23 mouse cellular contexts compared by ENCODE assay signal in genomic region chr10:128390366-128390765, GRCm38 (mm10). TPM values are rescaled to one million over a fixed set of nuclear protein-coding genes. Genes with fewer than 3 reads are reported as not detected.
DNase-seq lines count a peak whose midpoint lies in the region; ATAC-seq lines count a peak whose summit lies in the region.
"Had no signal": no experiment of that assay in that cellular context is flagged by ENCODE, and none has a peak within 500 bp of the region (broad histone marks: within the 10 kb centered on the region; RNA-seq: fewer than 3 reads in every experiment).

No protein-coding gene starts in this region.

- DNase-seq in ovary, adult 18-20 months (ENCODE audit: low spot score), result peak; percentile 60
- no peak for DNase-seq in ovary, postnatal 14 days (ENCODE audit: low spot score)
- peak; percentile 48 to 50 for DNase-seq in adrenal gland, adult 18-20 months (ENCODE audit: low spot score in 2 of 2)
- peak; percentile 77 for DNase-seq in adrenal gland, adult 2 months
- DNase-seq in adrenal gland, postnatal 25 days, result peak; percentile 48
- no peak for DNase-seq in heart, adult 9 months (ENCODE audit: low spot score in 2 of 2)
- DNase-seq in hindbrain, embryonic 11.5 days (ENCODE audit: low spot score), result no peak
- DNase-seq: cerebellum, adult 11 months; cerebellum, adult 8-10 months; cerebellum, postnatal 14 days; forebrain, postnatal 0 days; gastrocnemius, adult 2 months; gastrocnemius, postnatal 25 days; heart, adult 18-20 months; heart, postnatal 14 days had no signal

- no peak overlapping the region for H3K4me2 ChIP-seq in hindbrain, embryonic 11.5 days (replicated peaks; ENCODE audit: low read depth, low read length)
- H3K4me2 ChIP-seq: embryonic facial prominence, embryonic 13.5 days; forebrain, embryonic 12.5 days; heart, embryonic 11.5 days; heart, embryonic 15.5 days; hindbrain, embryonic 14.5 days; intestine, embryonic 15.5 days had no signal

- H3K36me3 ChIP-seq in hindbrain, embryonic 11.5 days (ENCODE audit: control insufficient read depth, insufficient read depth, low read length), result peaks cover 30% of the 10 kb centered on the region

- no peak overlapping the region for H3K9ac ChIP-seq in hindbrain, embryonic 11.5 days (ENCODE audit: low read depth, low read length)
- H3K9ac ChIP-seq: forebrain, embryonic 12.5 days; forebrain, postnatal 0 days; heart, embryonic 15.5 days; hindbrain, embryonic 14.5 days; intestine, embryonic 15.5 days had no signal

- no peaks in the 10 kb centered on the region; the same call in 1 of the 2 replicates for H3K4me1 ChIP-seq in hindbrain, embryonic 11.5 days (replicated peaks; ENCODE audit: control insufficient read depth, insufficient read depth, low read length)

- H3K27me3 ChIP-seq in hindbrain, embryonic 11.5 days (ENCODE audit: control insufficient read depth, insufficient read depth, low read length), result no peaks in the 10 kb centered on the region
- H3K27me3 ChIP-seq: embryonic facial prominence, embryonic 13.5 days; forebrain, embryonic 12.5 days; heart, embryonic 15.5 days; intestine, embryonic 15.5 days had no signal

- no peak for ATAC-seq in hindbrain, embryonic 11.5 days (ENCODE audit: low FRiP score)
- ATAC-seq in frontal cortex, adult (ENCODE audit: low TSS enrichment), result no peak
- ATAC-seq: forebrain, postnatal 0 days; intestine, embryonic 15.5 days had no signal

- H3K9me3 ChIP-seq in hindbrain, embryonic 11.5 days (ENCODE audit: control insufficient read depth, low read length), result no peaks in the 10 kb centered on the region
- H3K9me3 ChIP-seq: embryonic facial prominence, embryonic 13.5 days; forebrain, embryonic 12.5 days; heart, embryonic 15.5 days; intestine, embryonic 15.5 days had no signal

- no peak overlapping the region for H3K27ac ChIP-seq in hindbrain, embryonic 11.5 days (ENCODE audit: low read depth, low read length)
- H3K27ac ChIP-seq: embryonic facial prominence, embryonic 13.5 days; forebrain, embryonic 12.5 days; gastrocnemius, adult 2 months; hindbrain, embryonic 14.5 days; intestine, embryonic 15.5 days had no signal

- WGBS in hindbrain, embryonic 11.5 days, result 93% methylated on average over 12 of the region's 12 CpGs

- no peak overlapping the region for H3K4me3 ChIP-seq in hindbrain, embryonic 11.5 days (ENCODE audit: low read depth, low read length)
- H3K4me3 ChIP-seq: embryonic facial prominence, embryonic 13.5 days; forebrain, embryonic 12.5 days; gastrocnemius, adult 2 months; heart, embryonic 15.5 days; intestine, embryonic 15.5 days had no signal

RNA-seq across cellular contexts. Expression of gene Slc39a5, which starts 10.7 kb away (rescaled TPM):
- under 1 TPM in 1 of 2 experiments, not detected in 1; 0.16 TPM for total RNA-seq in adrenal gland, adult 18-20 months (2021)
- total RNA-seq in adrenal gland, adult 2 months (2021), result not detected
- polyA plus RNA-seq in adrenal gland, adult 2 months (2012; rRNA removed), result not detected in 2 replicates
- total RNA-seq in adrenal gland, postnatal 25 days (2021), result not detected in 2 replicates
- polyA plus RNA-seq in hindbrain, embryonic 11.5 days (2014; fragmentation: Nextera tagmentation; extraction: Ambion mirVana), result not detected in 2 replicates
- total RNA-seq: gastrocnemius, adult 2 months; gastrocnemius, postnatal 25 days; heart, adult 18-20 months; heart, postnatal 14 days; hematopoietic stem cell, adult 5-6 weeks had no signal
- polyA plus RNA-seq: forebrain, embryonic 12.5 days; hindbrain, embryonic 14.5 days had no signal

RNA-seq across cellular contexts. Expression of gene Ankrd52, which starts 13.5 kb away (rescaled TPM):
- total RNA-seq in adrenal gland, adult 18-20 months (2021), result 10 to 100 TPM; 61.7 to 61.8 TPM
- total RNA-seq in adrenal gland, adult 2 months (2021), result 10 to 100 TPM; 48.3 to 59.3 TPM
- polyA plus RNA-seq in adrenal gland, adult 2 months (2012; rRNA removed), result 44.2 and 53.1 TPM in 2 replicates
- 72.3 and 75.1 TPM in 2 replicates for total RNA-seq in adrenal gland, postnatal 25 days (2021)
- polyA plus RNA-seq in hindbrain, embryonic 11.5 days (2014; fragmentation: Nextera tagmentation; extraction: Ambion mirVana), result 9.5 and 12.3 TPM in 2 replicates

RNA-seq across cellular contexts. Expression of gene Nabp2, which starts 20.9 kb away (rescaled TPM):
- 10 to 100 TPM; 74.3 to 75.2 TPM for total RNA-seq in adrenal gland, adult 18-20 months (2021)
- 10 to 100 TPM; 79.3 to 93.8 TPM for total RNA-seq in adrenal gland, adult 2 months (2021)
- 21.3 and 22.2 TPM in 2 replicates for polyA plus RNA-seq in adrenal gland, adult 2 months (2012; rRNA removed)
- 74.6 and 75.0 TPM in 2 replicates for total RNA-seq in adrenal gland, postnatal 25 days (2021)
- polyA plus RNA-seq in hindbrain, embryonic 11.5 days (2014; fragmentation: Nextera tagmentation; extraction: Ambion mirVana), result 125 and 130 TPM in 2 replicates

RNA-seq across cellular contexts. Expression of gene Rnf41, which starts 21.1 kb away (rescaled TPM):
- 10 to 100 TPM; 40.0 to 42.2 TPM for total RNA-seq in adrenal gland, adult 18-20 months (2021)
- 10 to 100 TPM; 39.1 to 41.7 TPM for total RNA-seq in adrenal gland, adult 2 months (2021)
- polyA plus RNA-seq in adrenal gland, adult 2 months (2012; rRNA removed), result 24.4 and 28.4 TPM in 2 replicates
- total RNA-seq in adrenal gland, postnatal 25 days (2021), result 35.9 and 44.4 TPM in 2 replicates
- 44.2 and 44.7 TPM in 2 replicates for polyA plus RNA-seq in hindbrain, embryonic 11.5 days (2014; fragmentation: Nextera tagmentation; extraction: Ambion mirVana)

RNA-seq across cellular contexts. Expression of gene Coq10a, which starts 21.6 kb away (rescaled TPM):
- 10 to 100 TPM; 79.8 to 90.2 TPM for total RNA-seq in adrenal gland, adult 18-20 months (2021)
- total RNA-seq in adrenal gland, adult 2 months (2021), result 10 to 100 TPM; 72.2 to 77.1 TPM
- 44.2 and 116 TPM in 2 replicates for polyA plus RNA-seq in adrenal gland, adult 2 months (2012; rRNA removed)
- total RNA-seq in adrenal gland, postnatal 25 days (2021), result 74.4 and 80.2 TPM in 2 replicates
- polyA plus RNA-seq in hindbrain, embryonic 11.5 days (2014; fragmentation: Nextera tagmentation; extraction: Ambion mirVana), result 23.8 and 24.5 TPM in 2 replicates

Comparison
In these comparisons a context has a peak if more than half of its experiments do, and no peak if none do; other contexts are left out.
1. DNase-seq: peak in ovary, adult 18-20 months (single experiment), adrenal gland, adult 18-20 months (2 of 2), adrenal gland, adult 2 months (single experiment) and adrenal gland, postnatal 25 days (single experiment); none in ovary, postnatal 14 days (single experiment), heart, adult 9 months (0 of 2) and hindbrain, embryonic 11.5 days (single experiment).